8 mouse cellular contexts compared by ENCODE assay signal in genomic region chr3:32317165-32317900, GRCm38 (mm10). TPM values are rescaled to one million over a fixed set of nuclear protein-coding genes. Genes with fewer than 3 reads are reported as not detected.
DNase-seq lines count a peak whose midpoint lies in the region; ATAC-seq and TF ChIP-seq lines count a peak whose summit lies in the region.

No protein-coding gene starts in this region.

- H3K9ac ChIP-seq in hindbrain, embryonic 14.5 days, result no peak overlapping the region
- H3K9ac ChIP-seq in stomach, postnatal 0 days (ENCODE audit: low read length), result no peak overlapping the region

- peak; percentile 85; the same call in 1 of the 2 replicates for ATAC-seq in hindbrain, embryonic 14.5 days (ENCODE audit: low FRiP score)
- ATAC-seq in stomach, postnatal 0 days (ENCODE audit: low FRiP score, low TSS enrichment), result no peak

- no peak overlapping the region for H3K4me3 ChIP-seq in hindbrain, embryonic 14.5 days (replicated peaks; ENCODE audit: low read length)
- no peak overlapping the region for H3K4me3 ChIP-seq in midbrain, embryonic 10.5 days
- no peak overlapping the region for H3K4me3 ChIP-seq in stomach, postnatal 0 days (ENCODE audit: low read depth, low read length)

- no peaks in the 10 kb centered on the region for H3K4me1 ChIP-seq in hindbrain, embryonic 14.5 days (replicated peaks; ENCODE audit: control insufficient read depth, insufficient read depth, low read length)
- no peaks in the 10 kb centered on the region for H3K4me1 ChIP-seq in midbrain, embryonic 10.5 days
- H3K4me1 ChIP-seq in stomach, postnatal 0 days (replicated peaks; ENCODE audit: control insufficient read depth, insufficient read depth), result no peaks in the 10 kb centered on the region

- H3K27ac ChIP-seq in hindbrain, embryonic 14.5 days, result no peak overlapping the region
- H3K27ac ChIP-seq in midbrain, embryonic 10.5 days (replicated peaks), result no peak overlapping the region
- H3K27ac ChIP-seq in stomach, postnatal 0 days (replicated peaks), result no peak overlapping the region

- no peaks in the 10 kb centered on the region for H3K27me3 ChIP-seq in hindbrain, embryonic 14.5 days (ENCODE audit: control insufficient read depth, insufficient read depth, low read length)
- H3K27me3 ChIP-seq in midbrain, embryonic 10.5 days (ENCODE audit: low read depth, poor library complexity, severe bottlenecking), result no peaks in the 10 kb centered on the region
- no peaks in the 10 kb centered on the region for H3K27me3 ChIP-seq in stomach, postnatal 0 days (ENCODE audit: control insufficient read depth, insufficient read depth, low read length)

- H3K9me3 ChIP-seq in hindbrain, embryonic 14.5 days (ENCODE audit: control insufficient read depth, low read length), result no peaks in the 10 kb centered on the region
- no peaks in the 10 kb centered on the region for H3K9me3 ChIP-seq in midbrain, embryonic 10.5 days (replicated peaks)
- no peaks in the 10 kb centered on the region for H3K9me3 ChIP-seq in stomach, postnatal 0 days (ENCODE audit: control insufficient read depth, low read length)

- no peak overlapping the region for H3K4me2 ChIP-seq in hindbrain, embryonic 14.5 days (replicated peaks)
- H3K4me2 ChIP-seq in stomach, postnatal 0 days (replicated peaks; ENCODE audit: low read depth), result no peak overlapping the region

- DNase-seq in cerebellum, adult 11 months, result peak; percentile 17
- no peak for DNase-seq in cerebellum, adult 11-12 months
- DNase-seq in NIH3T3 (ENCODE audit: low read depth), result peak; percentile 39
- peak; percentile 33 for DNase-seq in embryo, embryonic 9.5 days (ENCODE audit: extremely low spot score)
- DNase-seq in hindbrain, embryonic 14.5 days (ENCODE audit: low spot score), result peak; percentile 73
- DNase-seq in layer of hippocampus, postnatal 10 days (ENCODE audit: low spot score in 2 of 2), result peak; percentile 63 to 67
- DNase-seq in midbrain, embryonic 10.5 days (ENCODE audit: low spot score), result peak; percentile 40
- DNase-seq in stomach, postnatal 0 days (ENCODE audit: low spot score), result peak; percentile 57

- no peak for TF ChIP-seq EP300 in stomach, postnatal 0 days (optimal IDR thresholded peaks at IDR 0.05)

- WGBS in hindbrain, embryonic 14.5 days, result 26% methylated on average over 12 of the region's 12 CpGs
- 22% methylated on average over 12 of the region's 12 CpGs for WGBS in midbrain, embryonic 10.5 days
- 25% methylated on average over 12 of the region's 12 CpGs for WGBS in stomach, postnatal 0 days

- TF ChIP-seq CTCF in stomach, postnatal 0 days (IDR thresholded peaks at IDR 0.05; ENCODE audit: low read depth), result peak; percentile 81

- no peaks in the 10 kb centered on the region for H3K36me3 ChIP-seq in hindbrain, embryonic 14.5 days (replicated peaks; ENCODE audit: control insufficient read depth, insufficient read depth)
- no peaks in the 10 kb centered on the region for H3K36me3 ChIP-seq in midbrain, embryonic 10.5 days
- H3K36me3 ChIP-seq in stomach, postnatal 0 days (ENCODE audit: control insufficient read depth, insufficient read depth, low read length), result no peaks in the 10 kb centered on the region

RNA-seq across cellular contexts. Expression of gene Zmat3, which starts 48.5 kb away (rescaled TPM):
- polyA plus RNA-seq in hindbrain, embryonic 14.5 days (2014; fragmentation: Nextera tagmentation; extraction: Ambion mirVana), result 9.1 and 10.3 TPM in 2 replicates
- total RNA-seq in layer of hippocampus, postnatal 10 days (2021), result 10 to 100 TPM; 64.5 to 66.5 TPM
- 7.5 and 8.2 TPM in 2 replicates for polyA plus RNA-seq in midbrain, embryonic 10.5 days (2016; fragmentation: Nextera tagmentation; extraction: Ambion mirVana)
- polyA plus RNA-seq in stomach, postnatal 0 days (2015; fragmentation: Nextera tagmentation; extraction: Ambion mirVana), result 3.8 and 4.4 TPM in 2 replicates
